Mouse (Mus musculus) spleen, adult 2 months (tissue): ENCODE measurements around the gene Car9.

Experiments
- CTCF ChIP-seq: fragments of 200-500 bp; IDR thresholded peaks from 2 replicates; pipeline ENCODE4 v1.5.1; 2011; ENCODE audit warnings: mild to moderate bottlenecking, inconsistent platforms; ENCODE audit not compliant: insufficient read depth, insufficient read length, insufficient replicate concordance; ENCODE audit errors: extremely low read depth
- POLR2A ChIP-seq: fragments of 200-500 bp; IDR thresholded peaks from 2 replicates; pipeline ENCODE4 v1.6.1; 2011; ENCODE audit warnings: low read depth, low read length, inconsistent platforms

DNA sequence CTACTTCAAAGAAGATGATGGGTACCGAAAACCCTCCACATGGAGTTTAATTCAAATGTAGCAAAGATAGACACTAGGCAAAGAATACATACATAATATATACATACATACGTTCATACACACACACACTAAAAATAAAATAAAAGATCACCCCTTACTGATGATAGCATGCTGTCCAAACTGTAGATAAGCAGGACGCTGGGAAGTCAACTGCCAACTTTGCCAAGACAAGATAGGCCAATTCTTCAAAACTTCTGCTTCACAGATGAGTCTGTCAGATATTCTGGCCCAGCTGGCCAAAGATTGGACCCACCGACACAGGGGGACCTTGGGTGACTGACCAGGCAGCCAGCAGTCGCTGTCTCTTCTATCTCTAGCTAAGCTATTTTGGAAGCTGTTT is 43.7 kb upstream of the Car9 start:
- TF ChIP-seq CTCF (no peak), POLR2A (no peak)
